Mouse (Mus musculus): Measurements from ENCODE around the gene Ccdc78.
"Not testable (repeated sequence)": the region's sequence is repeated elsewhere in the genome, so short reads cannot be mapped to it uniquely, and the experiment has no call there.

Ccdc78 gene

GRCm38 (mm10) chr17:25783086-25783485 is 3.3 kb upstream of the Ccdc78 start:
- no peak for DNase-seq (ENCODE audit: low spot score)

DNA sequence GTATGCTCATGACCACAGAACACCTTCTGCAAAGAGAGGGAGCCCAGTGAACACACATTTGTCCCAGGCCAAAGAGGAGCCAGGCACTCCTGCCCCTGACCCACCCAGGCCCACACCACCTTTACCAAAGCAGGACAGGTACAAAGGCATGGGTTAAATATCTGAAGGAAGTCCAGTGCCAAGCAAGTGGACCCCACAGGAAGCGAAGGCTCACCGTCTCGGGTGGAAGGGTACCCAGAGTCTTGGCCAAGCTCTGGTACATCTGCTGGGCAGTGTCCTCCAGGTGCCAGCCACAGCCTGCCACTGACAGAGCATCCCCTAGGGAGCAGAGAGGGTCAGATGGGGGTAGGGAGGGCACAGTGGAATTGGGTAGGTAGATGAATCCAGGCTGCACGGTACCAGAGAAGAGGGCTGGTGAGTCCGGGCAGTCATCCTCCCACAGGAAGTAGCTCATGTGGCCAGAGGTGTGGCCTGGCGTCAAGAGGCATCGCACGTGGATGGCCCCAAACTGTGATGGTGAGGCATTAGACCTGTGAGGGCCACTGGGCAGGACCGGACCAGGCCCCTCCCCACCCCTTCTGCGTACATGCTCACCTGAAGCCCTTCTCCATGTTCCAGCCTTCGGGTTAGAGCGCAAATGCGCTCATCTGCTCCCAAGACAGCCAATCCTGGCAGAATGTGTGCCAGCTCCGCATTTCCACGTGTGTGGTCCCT is 2.4 kb upstream of the Ccdc78 start:
- DNase-seq (ENCODE audit: low spot score): no peak

- DNase-seq (ENCODE audit: low spot score): peak; percentile 94
These were observed 1.1 kb upstream of the Ccdc78 start, which contains the start of gene Haghl for GRCm38 (mm10) chr17:25785281-25785745. Haghl (minus strand) TSS chr17:25785673.

DNA sequence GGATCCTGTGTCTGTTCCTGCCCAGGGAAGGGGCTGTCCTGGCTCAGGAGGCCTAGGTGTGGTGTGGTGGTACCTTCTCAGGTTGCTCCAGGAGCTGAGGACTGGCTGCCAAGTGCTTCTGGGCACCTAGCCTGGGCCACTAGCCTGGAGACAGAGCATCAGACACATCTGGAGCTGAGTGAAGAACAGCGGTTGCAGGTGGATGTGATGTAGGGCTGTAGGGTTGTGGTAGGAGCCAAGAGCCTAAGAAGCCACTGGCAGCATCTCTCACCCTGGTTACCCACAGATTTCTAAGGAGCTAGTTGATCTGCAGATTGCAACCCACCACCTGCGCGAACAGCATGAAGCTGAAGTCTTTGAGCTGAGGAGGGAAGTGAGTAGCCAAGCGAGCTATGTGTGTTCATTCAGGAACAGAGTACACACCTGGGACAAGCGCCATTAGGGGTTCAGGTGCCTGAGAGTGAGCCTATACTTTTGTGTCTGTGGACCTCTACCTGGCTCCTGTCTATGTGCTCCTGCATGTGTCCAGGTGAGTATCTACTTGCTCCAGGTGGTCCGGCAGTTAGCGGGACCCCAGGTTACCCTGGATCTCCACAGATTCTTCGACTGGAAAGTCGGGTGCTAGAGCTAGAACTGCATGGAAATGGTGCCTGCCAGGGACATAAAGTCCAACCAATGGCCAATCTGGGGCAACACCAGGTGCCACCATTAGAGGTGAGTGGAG is 563 bp downstream of the Ccdc78 start:
- no peak for DNase-seq (ENCODE audit: low spot score)

DNA sequence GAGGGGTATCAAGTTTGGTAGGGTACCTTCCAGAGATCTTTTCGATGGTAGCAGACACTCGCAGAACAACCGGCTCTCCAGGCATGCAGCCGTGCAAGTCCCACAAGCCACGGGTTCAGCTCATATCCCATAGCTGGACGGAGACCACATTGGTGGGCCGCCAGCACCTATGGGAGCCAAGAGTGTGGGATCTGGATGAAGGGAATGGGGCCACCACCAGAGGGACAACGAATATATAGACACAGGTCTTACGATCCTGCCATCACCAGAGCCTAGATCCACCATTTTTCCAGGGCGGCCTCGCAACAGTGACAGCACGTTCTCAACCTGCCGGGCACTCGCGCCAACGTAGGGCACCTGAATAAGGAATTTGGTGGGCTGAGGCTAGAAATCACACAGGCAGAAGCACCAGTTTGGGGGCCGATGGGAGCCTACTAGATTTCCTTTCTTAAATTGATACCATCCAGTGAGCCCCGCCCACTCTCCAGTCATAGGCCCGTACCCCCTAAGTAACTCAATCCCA is 5.0 kb downstream of the Ccdc78 start:
- DNase-seq (ENCODE audit: low spot score): no peak

DNA sequence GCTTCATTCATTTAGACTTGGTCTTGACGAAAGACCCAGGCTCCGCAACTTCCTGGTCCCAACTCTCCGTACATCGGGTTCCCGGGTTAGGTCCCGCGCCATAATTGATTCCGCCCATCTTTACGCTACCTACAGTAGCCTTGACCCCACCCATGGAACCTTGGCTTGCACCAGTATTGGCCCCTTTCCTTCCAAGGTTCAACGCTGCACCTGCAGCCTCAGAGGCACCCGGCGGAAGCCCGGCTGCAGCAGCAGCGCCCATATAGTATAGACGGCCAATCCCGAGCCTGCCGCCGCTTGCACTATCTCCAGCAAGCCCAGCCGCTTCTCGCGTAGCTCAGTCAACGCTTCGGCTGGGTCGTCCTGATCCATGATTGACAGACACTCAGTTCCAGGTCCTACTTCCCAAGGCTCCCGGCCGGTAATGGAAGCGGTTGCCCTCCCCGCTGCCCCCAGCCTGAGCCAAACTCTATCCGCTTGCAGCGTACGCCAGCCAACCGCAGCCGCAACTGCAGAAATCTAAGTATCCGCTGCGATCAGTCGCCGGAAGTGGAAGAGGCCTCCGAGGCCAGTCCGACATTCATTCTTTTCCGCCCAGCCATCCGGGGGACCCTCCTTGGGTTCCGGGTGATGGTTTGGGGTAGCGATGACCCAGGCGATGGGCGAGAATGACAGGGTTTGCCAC is 5.6 kb downstream of the Ccdc78 start:
- peak; percentile 77 for DNase-seq (ENCODE audit: low spot score)

DNA sequence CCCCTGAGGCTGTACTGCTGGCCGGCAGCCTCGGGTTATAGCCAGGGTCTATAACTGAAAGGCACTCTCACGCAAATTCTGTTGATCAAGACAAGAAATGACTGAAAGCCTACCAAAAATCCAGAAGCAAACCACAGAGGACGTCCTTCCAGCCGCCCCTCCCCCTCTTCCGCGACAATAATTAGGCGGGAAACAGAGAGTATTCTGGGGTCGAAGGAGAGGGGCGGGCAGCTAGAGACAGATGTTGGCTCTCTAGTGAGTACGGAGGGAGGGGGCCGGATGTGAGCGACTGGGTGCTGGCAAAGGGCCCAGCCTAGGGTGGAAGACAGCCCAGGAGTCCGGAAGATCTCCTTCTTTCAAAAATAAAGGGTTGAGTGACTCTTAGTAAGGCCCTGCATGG is 6.2 kb downstream of the Ccdc78 start, which contains the start of gene Fam173a:
Gene Fam173a, minus strand, starts transcription at position 287 of the 400 bp plus-strand sequence.
- peak; percentile 77 for DNase-seq (ENCODE audit: low spot score)

DNA sequence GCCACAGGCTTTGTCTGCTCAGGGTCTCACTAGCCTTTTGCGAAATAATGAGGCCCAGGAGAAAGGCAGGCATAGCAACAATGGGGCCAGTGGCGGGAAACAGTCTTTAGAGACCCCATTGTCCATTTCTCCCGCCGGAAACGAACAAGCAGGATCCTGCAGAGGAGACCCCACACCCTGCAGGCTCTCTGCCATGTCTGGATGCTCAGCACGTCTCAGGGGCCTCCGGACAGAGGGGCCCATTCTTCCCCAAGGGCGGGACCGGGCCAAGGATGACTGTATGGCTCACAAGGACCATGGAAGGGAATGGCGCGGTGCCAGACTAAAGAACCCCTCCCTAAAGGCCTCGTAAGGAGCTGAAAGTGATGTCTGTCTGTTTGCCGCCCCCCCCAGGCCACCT is 7.8 kb downstream of the Ccdc78 start:
- DNase-seq (ENCODE audit: low spot score): no peak

GRCm38 (mm10) chr17:25794998-25795397 is 8.6 kb downstream of the Ccdc78 start:
- no peak for DNase-seq (ENCODE audit: low spot score)

DNA sequence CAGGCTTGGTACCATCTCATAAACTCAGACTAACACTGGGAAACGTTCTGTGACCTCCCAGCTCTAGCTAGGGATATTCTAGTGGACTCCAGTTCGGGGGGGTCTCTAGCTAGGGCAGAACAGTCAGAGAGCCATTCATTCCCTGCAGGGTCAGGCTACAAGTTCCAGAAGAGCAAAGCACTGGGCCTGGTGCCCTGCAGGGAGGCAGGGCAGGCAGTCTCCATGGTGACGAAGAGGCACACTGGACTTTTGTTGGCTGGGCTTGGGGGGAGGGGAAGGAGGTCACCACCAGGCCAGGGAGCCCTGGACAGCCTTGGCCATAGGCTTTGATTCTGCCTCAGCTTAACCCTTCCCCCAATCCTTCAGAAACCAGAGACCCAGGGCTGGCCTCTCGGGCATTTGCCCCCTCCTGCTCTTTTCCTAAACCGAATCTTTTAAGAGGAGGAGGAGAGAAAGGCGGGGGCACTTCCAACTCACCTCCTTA is 9.3 kb downstream of the Ccdc78 start, which contains the start of gene AC134908.4:
Gene AC134908.4, minus strand, starts transcription at position 51 of the 484 bp plus-strand sequence.
- no peak for DNase-seq (ENCODE audit: low spot score)

DNA sequence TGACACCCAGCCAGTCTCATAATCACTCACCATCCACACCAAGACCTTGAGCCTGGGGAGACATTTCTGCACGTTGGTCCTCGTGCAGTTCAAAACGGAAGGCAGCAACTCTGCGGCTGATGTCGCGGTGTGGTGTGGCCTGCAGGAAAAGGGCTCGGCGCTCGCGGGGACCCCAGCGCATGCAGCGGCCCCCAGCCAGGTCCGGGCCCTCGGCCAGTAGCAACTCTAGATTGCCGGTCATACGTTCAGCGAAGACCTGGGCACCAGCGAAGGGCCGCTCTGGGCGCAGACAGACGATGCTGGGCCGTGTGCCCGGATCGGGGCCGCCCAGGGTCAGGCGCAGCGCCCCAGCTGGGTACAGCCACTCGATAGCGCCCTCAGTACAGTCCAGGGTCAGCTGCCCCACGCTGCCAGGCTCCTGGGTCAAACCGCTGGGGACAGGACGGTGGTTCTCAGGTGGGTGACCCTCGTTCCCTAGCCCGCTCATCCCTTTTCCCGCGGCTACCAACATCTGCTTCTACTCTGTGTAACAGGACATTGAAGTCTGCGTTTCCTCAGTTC is 9.9 kb downstream of the Ccdc78 start:
- DNase-seq (ENCODE audit: low spot score): no peak

DNA sequence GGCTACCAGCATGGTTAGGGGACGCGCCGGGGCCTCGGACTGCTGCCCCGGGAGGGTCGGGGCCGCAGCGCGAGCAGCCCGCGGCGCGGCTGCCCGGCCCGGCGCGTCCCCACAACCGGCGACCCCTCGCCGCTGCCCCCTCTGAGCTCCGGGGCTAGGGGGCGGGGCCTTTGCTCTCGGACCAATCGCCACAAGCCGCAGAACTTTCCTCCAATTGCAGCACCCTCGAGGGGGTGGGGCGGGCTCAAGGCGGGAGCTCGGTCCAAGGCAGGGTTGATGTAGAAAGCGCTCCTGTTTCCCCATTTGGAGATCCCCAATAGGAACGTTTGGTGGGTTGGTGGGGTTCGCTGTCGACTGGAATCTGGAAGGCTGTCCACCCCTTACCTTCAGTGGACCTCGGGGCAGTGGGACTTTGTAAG is 10.6 kb downstream of the Ccdc78 start, which contains the start of gene Metrn:
Gene Metrn, minus strand, starts transcription at position 186 of the 419 bp plus-strand sequence.
- peak; percentile 88 for DNase-seq (ENCODE audit: low spot score)

DNA sequence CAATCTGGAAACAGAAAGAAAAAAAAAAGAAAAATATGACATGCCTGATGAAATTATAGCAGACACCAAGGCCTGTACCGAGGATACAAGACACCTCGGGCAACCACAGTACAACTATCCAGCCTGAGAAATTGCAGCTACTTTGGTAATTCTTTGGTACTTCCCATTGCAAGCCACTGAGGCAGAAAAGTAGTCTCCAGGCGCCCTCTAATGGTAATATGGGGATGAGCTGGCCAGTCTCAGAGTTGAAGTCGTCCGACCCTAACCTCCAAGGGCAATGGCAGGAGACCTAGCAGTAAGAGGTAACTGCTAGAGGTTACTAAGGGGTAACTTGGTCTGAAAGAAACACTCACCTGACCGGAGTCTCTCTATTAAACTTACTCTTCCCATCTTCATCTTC is 14.6 kb downstream of the Ccdc78 start:
- peak; percentile 83 for DNase-seq (ENCODE audit: low spot score)

DNA sequence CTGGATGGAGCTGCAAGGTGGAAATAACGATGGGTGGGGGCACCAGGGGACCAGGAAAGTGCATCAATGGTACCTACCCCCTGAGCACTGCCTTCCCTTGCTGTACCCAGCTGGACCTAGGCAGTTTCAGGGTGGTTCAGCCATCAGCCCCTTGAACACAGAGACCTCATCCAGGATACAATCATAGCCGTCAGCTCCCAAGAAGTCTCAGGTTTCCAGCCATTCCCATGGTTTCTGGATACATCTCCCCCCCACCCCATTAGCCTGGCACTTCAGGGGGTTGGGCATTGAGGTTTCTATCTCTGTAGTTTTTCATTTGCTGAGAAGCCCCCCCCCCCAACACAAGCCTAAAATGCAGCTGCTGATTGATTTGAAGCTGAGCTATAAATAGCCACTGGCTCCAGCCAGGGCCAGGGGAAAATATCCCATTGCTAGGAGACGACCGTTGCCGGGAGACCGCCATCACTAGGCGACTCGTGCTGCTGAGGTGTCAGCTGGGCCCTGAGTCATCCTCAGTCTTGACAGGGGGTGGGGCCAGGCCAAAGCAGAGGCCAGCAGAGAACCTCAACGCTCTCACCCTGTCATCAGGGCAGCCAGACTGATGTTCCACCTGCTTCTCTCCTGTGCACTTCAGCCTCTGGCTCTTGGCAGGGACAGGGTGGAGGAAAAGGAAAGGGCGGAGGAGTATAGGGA is 16.6 kb downstream of the Ccdc78 start:
- no peak for DNase-seq (ENCODE audit: low spot score)

GRCm38 (mm10) chr17:25806507-25806906 is 20.1 kb downstream of the Ccdc78 start:
- no peak for DNase-seq (ENCODE audit: low spot score)

DNA sequence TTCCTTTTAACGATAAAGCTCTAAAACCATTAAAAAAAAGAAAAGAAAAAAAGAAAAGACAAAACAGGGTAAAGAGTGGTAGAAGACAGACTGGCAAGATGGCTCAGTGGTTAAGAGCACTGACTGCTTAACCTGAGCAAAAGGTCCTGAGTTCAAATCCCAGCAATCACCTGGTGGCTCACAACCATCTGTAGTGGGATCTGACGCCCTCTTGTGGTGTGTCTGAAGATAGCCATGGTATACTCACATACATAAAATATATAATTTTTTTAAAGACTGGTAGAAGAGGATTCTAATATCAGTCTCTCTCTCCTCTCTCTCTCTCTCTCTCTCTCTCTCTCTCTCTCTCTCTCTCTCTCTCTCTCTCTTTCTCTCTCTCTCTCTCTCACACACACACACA is 21.1 kb downstream of the Ccdc78 start:
- DNase-seq (ENCODE audit: low spot score): not testable (repeated sequence)

- no peak for DNase-seq (ENCODE audit: low spot score)
These were observed 21.6 kb downstream of the Ccdc78 start for GRCm38 (mm10) chr17:25808028-25808427.

- peak; percentile 45 for DNase-seq (ENCODE audit: low spot score)
These were observed 22.6 kb downstream of the Ccdc78 start, which contains the start of gene Fbxl16 for GRCm38 (mm10) chr17:25808789-25809605. Fbxl16 (plus strand) TSS chr17:25809085.

- DNase-seq (ENCODE audit: low spot score): no peak
These were observed 23.4 kb downstream of the Ccdc78 start for GRCm38 (mm10) chr17:25809606-25810340.
